Mouse (Mus musculus): ENCODE results near the gene Ubr7. TPM values are rescaled to one million over a fixed set of nuclear protein-coding genes. Genes with fewer than 3 reads are reported as not detected.

Gene Ubr7
- polyA plus RNA-seq (2015; fragmentation: Nextera tagmentation; extraction: Ambion mirVana), result 34.7 and 38.9 TPM in 2 replicates

DNA sequence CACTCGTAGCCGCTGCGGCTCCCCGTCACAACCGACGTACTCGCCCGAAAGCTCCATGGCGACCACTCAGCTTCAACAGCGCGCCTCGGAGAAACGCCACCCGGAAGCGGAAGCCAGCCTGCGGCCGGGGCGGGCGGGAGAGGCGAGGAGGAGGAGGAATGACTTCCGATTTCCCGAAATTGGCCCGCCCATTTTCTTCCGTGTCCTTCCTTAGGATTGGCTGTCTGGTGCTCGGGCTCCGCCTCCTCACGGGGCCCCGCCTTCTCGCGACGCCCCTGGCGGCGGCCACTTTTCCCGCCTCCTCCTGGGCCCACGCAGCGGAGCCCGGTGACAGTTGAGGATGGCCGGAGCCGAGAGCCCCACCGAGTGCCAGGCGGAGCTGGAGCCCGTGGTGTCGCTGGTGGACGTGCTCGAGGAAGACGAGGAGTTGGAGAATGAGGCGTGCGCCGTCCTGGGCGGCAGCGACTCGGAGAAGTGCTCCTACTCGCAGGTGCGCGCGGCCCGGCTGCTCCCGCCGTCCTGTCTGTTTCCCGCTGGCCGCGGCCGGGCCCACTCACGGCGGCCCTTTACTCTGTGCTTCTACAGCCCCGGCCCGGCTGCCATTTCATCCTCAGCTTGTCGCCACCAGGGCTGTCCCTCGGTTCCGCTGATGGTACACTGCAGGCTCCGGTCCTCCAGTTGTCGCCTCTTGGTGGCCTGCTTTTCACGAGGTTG is at the start of gene Ubr7, which contains the start of the genes Gm28051 and Gon7:
Gene Ubr7 (plus strand): TSS at position 279 of the 714 bp plus-strand sequence.
Gene Gm28051 (minus strand): TSS at position 77 of the 714 bp plus-strand sequence.
Gene Gon7 (minus strand): TSS at position 115 of the 714 bp plus-strand sequence.
- H3K36me3 ChIP-seq (ENCODE audit: control insufficient read depth, insufficient read depth, low read length), result no peaks in the 10 kb centered on the region
- ATAC-seq, result peak; percentile 98
- WGBS, result under 1% methylated on average over 61 of the region's 73 CpGs
- peak within 1 kb of the TSS; percentile 93 for H3K4me2 ChIP-seq (ENCODE audit: low read length)
- peak within 1 kb of the TSS; percentile 91 for H3K27ac ChIP-seq (ENCODE audit: low read depth, low read length)
- peak within 1 kb of the TSS; percentile 82 for H3K4me3 ChIP-seq (ENCODE audit: low read length)
- H3K4me1 ChIP-seq (ENCODE audit: control insufficient read depth, insufficient read depth, low read depth, low read length), result peaks cover 20% of the 10 kb centered on the region
- no peaks in the 10 kb centered on the region for H3K27me3 ChIP-seq (replicated peaks; ENCODE audit: control insufficient read depth, insufficient read depth, low read length)
- peak within 1 kb of the TSS; percentile 84 for H3K9ac ChIP-seq (ENCODE audit: low read depth, low read length)
- H3K9me3 ChIP-seq (ENCODE audit: control insufficient read depth, low read length), result no peaks in the 10 kb centered on the region

DNA sequence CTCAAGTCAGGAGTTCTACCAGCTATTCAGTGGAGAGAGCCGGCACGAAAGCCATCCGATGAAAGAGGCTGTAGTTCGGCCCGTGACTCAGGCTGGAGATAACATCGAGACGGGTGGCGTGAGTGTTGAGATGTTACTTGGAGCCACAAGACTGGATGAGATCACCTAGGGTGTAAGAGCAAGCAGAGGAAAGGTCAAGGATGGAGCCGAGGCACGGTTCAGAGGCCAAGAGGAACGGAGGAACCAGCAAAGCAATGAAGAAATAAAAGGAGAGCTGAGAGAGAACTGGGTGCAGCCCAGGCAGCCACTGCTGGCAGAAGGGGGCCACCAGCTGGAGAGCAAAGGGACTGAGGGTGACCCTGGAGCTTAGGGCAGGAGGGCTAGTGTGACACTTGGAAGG is 49.5 kb upstream of the Ubr7 start:
- 73% methylated on average over 11 of the region's 11 CpGs for WGBS
- ATAC-seq, result no peak

DNA sequence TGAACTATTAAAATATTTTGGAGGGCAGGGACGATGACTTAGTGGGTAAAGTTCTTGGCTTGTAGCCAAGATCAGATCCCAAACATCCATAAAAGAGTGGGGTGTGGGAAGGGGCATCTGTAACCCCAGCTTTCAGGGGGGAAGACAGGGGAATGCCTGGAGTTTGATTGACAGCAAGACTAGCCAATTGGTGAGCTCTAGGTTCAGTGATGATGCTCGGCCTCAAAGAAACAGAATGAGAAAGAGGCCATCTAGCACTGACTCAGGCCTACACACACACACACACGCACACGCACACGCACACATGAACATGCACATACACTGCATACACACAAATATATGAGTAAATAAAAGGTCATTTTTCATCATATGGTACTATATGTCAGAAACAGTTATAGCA is 47.9 kb upstream of the Ubr7 start:
- no peak for ATAC-seq
- Histone ChIP-seq H3K4me1 (ENCODE audit: control insufficient read depth, insufficient read depth, low read depth, low read length) (peaks cover 7% of the 10 kb centered on the region), H3K4me2 (ENCODE audit: low read length) (no peak overlapping the region), H3K36me3 (ENCODE audit: control insufficient read depth, insufficient read depth, low read length) (no peaks in the 10 kb centered on the region), H3K9ac (ENCODE audit: low read depth, low read length) (no peak overlapping the region), H3K27me3 (replicated peaks; ENCODE audit: control insufficient read depth, insufficient read depth, low read length) (no peaks in the 10 kb centered on the region; the same call in 1 of the 2 replicates), H3K4me3 (ENCODE audit: low read length) (no peak overlapping the region), H3K27ac (ENCODE audit: low read depth, low read length) (no peak overlapping the region), H3K9me3 (ENCODE audit: control insufficient read depth, low read length) (no peaks in the 10 kb centered on the region)
- 89% methylated on average over 5 of the region's 5 CpGs for WGBS

More for the DNA sequence above, 49.5 kb upstream of the Ubr7 start:
- Histone ChIP-seq H3K27ac (ENCODE audit: low read depth, low read length) (no peak overlapping the region), H3K4me3 (ENCODE audit: low read length) (no peak overlapping the region), H3K36me3 (ENCODE audit: control insufficient read depth, insufficient read depth, low read length) (no peaks in the 10 kb centered on the region), H3K9ac (ENCODE audit: low read depth, low read length) (no peak overlapping the region), H3K27me3 (replicated peaks; ENCODE audit: control insufficient read depth, insufficient read depth, low read length) (no peaks in the 10 kb centered on the region; the same call in 1 of the 2 replicates), H3K9me3 (ENCODE audit: control insufficient read depth, low read length) (no peaks in the 10 kb centered on the region), H3K4me2 (ENCODE audit: low read length) (no peak overlapping the region), H3K4me1 (ENCODE audit: control insufficient read depth, insufficient read depth, low read depth, low read length) (peaks cover 13% of the 10 kb centered on the region)

DNA sequence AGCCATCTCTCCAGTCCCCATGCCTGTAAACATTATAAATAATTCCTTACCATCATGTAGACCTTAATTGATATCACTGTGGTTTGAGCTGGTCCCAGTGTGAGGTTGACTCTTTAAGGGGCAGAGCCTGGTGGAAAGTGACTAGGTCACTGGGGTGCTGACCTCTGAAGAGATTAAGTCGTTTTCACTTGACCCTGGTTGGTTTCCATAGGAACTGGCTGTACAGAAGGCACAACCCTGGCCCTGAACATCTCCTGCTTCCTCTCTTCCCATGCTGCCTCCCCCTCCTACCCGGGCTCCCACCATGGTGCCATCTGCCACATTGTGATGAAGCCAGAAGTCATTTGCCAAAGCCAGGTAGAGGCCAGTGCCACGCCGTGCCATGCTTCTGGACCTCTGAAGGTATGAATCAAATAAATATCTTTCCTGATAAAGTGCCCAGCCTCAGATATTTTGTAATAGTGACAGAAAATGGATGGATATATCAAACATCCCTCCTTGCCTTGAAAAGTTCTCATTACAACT is 46.9 kb upstream of the Ubr7 start:
- H3K27ac ChIP-seq (ENCODE audit: low read depth, low read length), result no peak overlapping the region
- no peak overlapping the region for H3K4me2 ChIP-seq (ENCODE audit: low read length)
- 51% methylated on average over 4 of the region's 4 CpGs for WGBS
- ATAC-seq, result no peak
- no peaks in the 10 kb centered on the region for H3K9me3 ChIP-seq (ENCODE audit: control insufficient read depth, low read length)
- no peaks in the 10 kb centered on the region for H3K36me3 ChIP-seq (ENCODE audit: control insufficient read depth, insufficient read depth, low read length)
- no peak overlapping the region for H3K4me3 ChIP-seq (ENCODE audit: low read length)
- no peaks in the 10 kb centered on the region; the same call in 1 of the 2 replicates for H3K27me3 ChIP-seq (replicated peaks; ENCODE audit: control insufficient read depth, insufficient read depth, low read length)
- H3K4me1 ChIP-seq (ENCODE audit: control insufficient read depth, insufficient read depth, low read depth, low read length), result 0 out of 2 replicates have a peak, but pooled peaks cover under 1% of the 10 kb centered on the region
- no peak overlapping the region for H3K9ac ChIP-seq (ENCODE audit: low read depth, low read length)

DNA sequence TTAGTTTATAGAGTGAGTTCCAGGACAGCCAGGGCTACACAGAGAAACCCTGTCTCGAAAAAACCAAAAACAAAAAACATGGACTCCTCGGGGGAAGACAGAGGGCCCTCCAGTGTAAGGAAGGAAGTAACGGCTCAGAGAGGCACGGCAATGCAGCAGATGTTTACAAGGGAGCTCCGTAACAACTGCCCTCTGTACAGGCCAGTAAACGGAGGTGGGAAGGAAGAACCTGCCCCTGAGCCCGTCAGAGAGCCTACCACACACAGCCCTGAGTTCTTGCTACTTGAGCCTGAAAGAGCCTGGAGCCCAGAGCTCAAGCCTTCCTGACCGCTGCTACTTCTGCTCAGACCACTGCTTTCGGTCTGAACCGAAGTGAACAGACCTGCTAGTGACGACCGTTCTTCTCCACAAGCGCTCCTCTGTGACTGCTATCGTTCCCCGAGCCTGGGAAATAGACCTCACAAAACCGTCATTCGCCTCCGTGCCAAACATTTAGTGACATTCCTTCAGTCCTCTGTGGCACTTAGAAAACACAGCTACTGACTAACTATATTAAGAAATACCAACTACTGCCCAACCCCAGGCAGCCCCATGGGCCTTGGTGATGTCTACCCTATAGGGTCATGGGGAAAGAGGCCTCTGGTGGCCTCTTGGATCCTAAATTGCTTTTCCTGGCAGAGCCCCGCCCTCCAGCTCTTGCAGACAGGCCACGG is 44.5 kb upstream of the Ubr7 start:
- Histone ChIP-seq H3K27me3 (replicated peaks; ENCODE audit: control insufficient read depth, insufficient read depth, low read length) (no peaks in the 10 kb centered on the region), H3K4me3 (ENCODE audit: low read length) (no peak overlapping the region), H3K4me2 (ENCODE audit: low read length) (no peak overlapping the region), H3K9ac (ENCODE audit: low read depth, low read length) (no peak overlapping the region), H3K36me3 (ENCODE audit: control insufficient read depth, insufficient read depth, low read length) (no peaks in the 10 kb centered on the region), H3K9me3 (ENCODE audit: control insufficient read depth, low read length) (no peaks in the 10 kb centered on the region), H3K4me1 (ENCODE audit: control insufficient read depth, insufficient read depth, low read depth, low read length) (no peaks in the 10 kb centered on the region), H3K27ac (ENCODE audit: low read depth, low read length) (no peak overlapping the region)
- 79% methylated on average over 20 of the region's 20 CpGs for WGBS
- ATAC-seq, result no peak

DNA sequence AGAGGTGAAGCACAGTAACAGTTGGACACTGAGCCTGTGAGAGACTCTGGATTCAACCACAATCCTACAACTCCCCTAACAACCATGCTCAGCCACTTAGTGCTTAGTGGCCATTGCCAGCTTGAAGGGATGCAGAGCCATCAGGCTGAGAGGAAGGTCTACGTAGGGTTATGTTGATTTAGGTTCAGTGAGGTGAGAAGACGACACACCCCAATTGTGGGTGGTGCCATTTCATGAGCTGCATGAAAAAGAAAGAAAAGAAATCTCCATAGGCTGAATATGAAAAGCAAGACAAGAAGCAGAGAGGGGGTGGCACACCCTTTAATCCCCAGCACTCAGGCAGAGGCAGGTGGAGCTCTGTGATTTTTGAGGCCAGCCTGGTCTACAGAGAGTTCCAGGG is 43.7 kb upstream of the Ubr7 start:
- WGBS, result 70% methylated on average over 2 of the region's 2 CpGs
- Histone ChIP-seq H3K9me3 (ENCODE audit: control insufficient read depth, low read length) (no peaks in the 10 kb centered on the region), H3K27me3 (replicated peaks; ENCODE audit: control insufficient read depth, insufficient read depth, low read length) (no peaks in the 10 kb centered on the region), H3K27ac (ENCODE audit: low read depth, low read length) (no peak overlapping the region), H3K4me3 (ENCODE audit: low read length) (no peak overlapping the region), H3K36me3 (ENCODE audit: control insufficient read depth, insufficient read depth, low read length) (no peaks in the 10 kb centered on the region), H3K4me2 (ENCODE audit: low read length) (no peak overlapping the region), H3K4me1 (ENCODE audit: control insufficient read depth, insufficient read depth, low read depth, low read length) (no peaks in the 10 kb centered on the region), H3K9ac (ENCODE audit: low read depth, low read length) (no peak overlapping the region)
- ATAC-seq, result no peak

DNA sequence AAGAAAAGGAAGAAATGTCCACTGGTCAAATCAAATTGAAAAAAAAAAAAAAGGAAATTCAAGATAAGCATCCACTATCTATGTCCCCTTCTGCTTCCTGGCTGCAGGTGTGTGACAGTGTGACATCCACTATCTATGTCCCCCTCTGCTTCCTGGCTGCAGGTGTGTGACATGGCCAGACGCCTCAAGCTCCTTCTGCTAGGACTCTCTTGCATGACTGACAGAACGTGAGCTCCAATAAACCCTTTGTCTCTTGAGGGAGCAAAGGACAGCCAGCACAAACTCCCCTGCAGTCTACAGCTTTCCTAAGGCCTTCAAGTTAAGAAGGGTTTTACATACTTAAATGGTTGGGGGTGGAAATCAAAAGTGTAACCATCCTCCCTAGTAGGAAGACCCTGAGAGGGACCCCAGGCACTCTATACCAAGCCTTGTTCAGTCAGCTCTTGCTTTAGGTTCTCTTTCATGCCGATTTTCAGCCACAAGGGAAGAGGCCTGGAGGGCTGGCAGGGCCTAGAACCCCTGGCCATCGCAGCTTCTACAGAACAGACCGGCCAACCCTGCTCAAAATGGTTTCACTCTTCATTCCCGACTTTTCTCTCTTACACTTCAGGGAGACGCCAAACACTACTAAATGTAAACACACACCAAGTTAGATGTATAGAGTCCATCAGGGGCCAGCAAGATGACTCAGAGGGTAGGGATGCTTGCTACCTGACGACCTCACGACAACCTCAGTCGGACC is 42.9 kb upstream of the Ubr7 start:
- H3K9me3 ChIP-seq (ENCODE audit: control insufficient read depth, low read length), result no peaks in the 10 kb centered on the region
- H3K4me3 ChIP-seq (ENCODE audit: low read length), result no peak overlapping the region
- H3K4me2 ChIP-seq (ENCODE audit: low read length), result no peak overlapping the region
- no peaks in the 10 kb centered on the region for H3K4me1 ChIP-seq (ENCODE audit: control insufficient read depth, insufficient read depth, low read depth, low read length)
- no peaks in the 10 kb centered on the region for H3K36me3 ChIP-seq (ENCODE audit: control insufficient read depth, insufficient read depth, low read length)
- ATAC-seq, result no peak
- H3K9ac ChIP-seq (ENCODE audit: low read depth, low read length), result no peak overlapping the region
- H3K27ac ChIP-seq (ENCODE audit: low read depth, low read length), result no peak overlapping the region
- 82% methylated on average over 10 of the region's 10 CpGs for WGBS
- no peaks in the 10 kb centered on the region for H3K27me3 ChIP-seq (replicated peaks; ENCODE audit: control insufficient read depth, insufficient read depth, low read length)

DNA sequence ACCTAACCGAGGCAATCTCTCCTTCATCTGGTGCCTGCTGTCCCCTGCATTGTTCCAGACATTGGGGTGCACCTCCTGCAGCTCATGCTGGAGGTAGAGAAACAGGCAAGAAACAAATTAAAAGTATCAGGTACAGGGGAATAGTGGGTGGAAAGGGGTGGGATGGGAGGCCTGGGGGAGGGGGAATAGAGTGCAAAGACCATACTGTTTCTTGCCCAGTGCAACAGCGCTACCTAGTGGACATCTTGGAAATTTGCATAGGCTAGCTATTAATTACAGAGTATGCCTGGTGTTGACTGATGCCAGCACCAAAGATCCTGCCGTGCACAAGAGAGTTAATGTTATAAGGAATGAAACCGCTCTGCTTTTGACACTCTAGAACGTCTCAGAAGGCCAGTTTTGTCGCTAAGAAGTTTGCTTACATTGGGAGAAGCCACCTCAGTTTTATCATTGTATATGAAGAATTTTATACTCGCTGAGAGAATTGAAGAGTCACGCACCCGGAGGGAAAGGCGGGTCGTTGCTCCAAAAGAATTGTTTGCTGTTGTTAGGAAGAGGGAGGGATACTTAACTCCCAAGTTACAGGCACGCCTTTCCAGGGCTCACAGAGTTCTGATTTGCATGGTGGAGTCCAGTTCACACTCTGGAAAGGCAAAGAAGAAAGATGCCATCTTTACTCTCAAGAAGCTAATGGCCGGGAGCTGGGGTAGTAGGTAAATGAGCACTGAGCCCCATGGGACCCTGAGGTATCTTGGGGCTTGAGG is 38.0 kb upstream of the Ubr7 start:
- H3K4me2 ChIP-seq (ENCODE audit: low read length), result peak overlapping the region; percentile 38
- no peak overlapping the region for H3K27ac ChIP-seq (ENCODE audit: low read depth, low read length)
- no peaks in the 10 kb centered on the region for H3K36me3 ChIP-seq (ENCODE audit: control insufficient read depth, insufficient read depth, low read length)
- peak; percentile 86 for ATAC-seq
- H3K4me1 ChIP-seq (ENCODE audit: control insufficient read depth, insufficient read depth, low read depth, low read length), result no peaks in the 10 kb centered on the region
- H3K27me3 ChIP-seq (replicated peaks; ENCODE audit: control insufficient read depth, insufficient read depth, low read length), result no peaks in the 10 kb centered on the region
- H3K4me3 ChIP-seq (ENCODE audit: low read length), result no peak overlapping the region; the same call in 1 of the 2 replicates
- H3K9ac ChIP-seq (ENCODE audit: low read depth, low read length), result peak overlapping the region; percentile 13; the same call in 1 of the 2 replicates
- H3K9me3 ChIP-seq (ENCODE audit: control insufficient read depth, low read length), result no peaks in the 10 kb centered on the region
- WGBS, result 24% methylated on average over 13 of the region's 13 CpGs
